Mouse (Mus musculus) liver, embryonic 14.5 days (tissue): ENCODE results near the gene Olfr1225. TPM values are rescaled to one million over a fixed set of nuclear protein-coding genes. Genes with fewer than 3 reads are reported as not detected.
"Not testable (repeated sequence)": the region's sequence is repeated elsewhere in the genome, so short reads cannot be mapped to it uniquely, and the experiment has no call there.

ENCODE experiments used
- ATAC-seq: fragments of 200-750 bp; cut with Nextera tagmentation; 2 replicates; pipeline ENCODE4 v1.8.0; 2017; ENCODE audit warnings: moderate number of reproducible peaks, mild to moderate bottlenecking, moderate library complexity; ENCODE audit not compliant: insufficient read depth
- DNase-seq, 3 experiments: peaks; one replicate each; pipeline ENCODE4 v3.0.0-alpha.2; 2012 to 2013; ENCODE audit warnings: low read depth in 3 of 3, low spot score in 3 of 3
- H3K27ac ChIP-seq: fragments of 300-500 bp; sonication (generic); 2 replicates; pipeline ENCODE4 v1.5.1; 2014; ENCODE audit warnings: moderate library complexity, mild to moderate bottlenecking, control low read depth, inconsistent platforms
- H3K27me3 ChIP-seq: fragments of 300-500 bp; sonication (generic); 2 replicates; pipeline ENCODE4 v1.6.1; 2014; ENCODE audit warnings: mild to moderate bottlenecking, low read length, moderate library complexity; ENCODE audit not compliant: control insufficient read depth, insufficient read depth
- H3K36me3 ChIP-seq: fragments of 300-500 bp; sonication (generic); replicated peaks from 2 replicates; pipeline ENCODE4 v1.6.1; 2014; ENCODE audit warnings: low read depth; ENCODE audit not compliant: control insufficient read depth, insufficient read depth
- H3K4me1 ChIP-seq, 2 experiments: fragments of 200-500 bp in 1 of 2; fragments of 300-500 bp in 1 of 2; sonication (generic) in 1 of 2; replicated peaks; 2 replicates each; pipeline ENCODE4 v1.6.1; 2012 to 2014; ENCODE audit warnings: antibody characterized with exemption in 1 of 2, inconsistent platforms in 1 of 2, low read length in 1 of 2; ENCODE audit not compliant: control insufficient read depth in 2 of 2, insufficient read depth in 2 of 2
- H3K4me2 ChIP-seq: fragments of 300-500 bp; sonication (generic); 2 replicates; pipeline ENCODE4 v1.6.1; 2014; ENCODE audit warnings: low read depth, mild to moderate bottlenecking, control low read depth, moderate library complexity
- H3K4me3 ChIP-seq, 2 experiments: fragments of 200-500 bp in 1 of 2; fragments of 300-500 bp in 1 of 2; sonication (generic) in 1 of 2; 2 replicates each; pipeline ENCODE4 v1.5.1; 2012 to 2014; ENCODE audit warnings: low read depth in 2 of 2, low read length in 2 of 2, mild to moderate bottlenecking in 2 of 2, control low read depth in 1 of 2, inconsistent platforms in 1 of 2, moderate library complexity in 1 of 2; ENCODE audit not compliant: insufficient read depth in 1 of 2
- H3K9ac ChIP-seq: fragments of 300-500 bp; sonication (generic); replicated peaks from 2 replicates; pipeline ENCODE4 v1.6.1; 2014; ENCODE audit warnings: mild to moderate bottlenecking, control low read depth, moderate library complexity
- H3K9me3 ChIP-seq: fragments of 300-500 bp; sonication (generic); 2 replicates; pipeline ENCODE4 v1.6.1; 2016; ENCODE audit warnings: low read length, mixed read lengths; ENCODE audit not compliant: control insufficient read depth
- CTCF ChIP-seq: IDR thresholded peaks from 2 replicates; pipeline ENCODE4 v1.5.1; 2016; ENCODE audit warnings: antibody characterized with exemption, low read depth, control low read depth
- EP300 ChIP-seq: IDR thresholded peaks from 2 replicates; pipeline ENCODE4 v1.6.1; 2016; ENCODE audit warnings: antibody characterized with exemption, low read depth
- WGBS: fragments of 180-500 bp; shearing (Covaris S2); extraction: QIAGEN DNeasy Blood & Tissue Kit; methylation state at CpG from one replicate; pipeline ENCODE4 v1.1.7; 2014; ENCODE audit not compliant: insufficient replicate concordance; 5-methylcytosine and 5-hydroxymethylcytosine counted together
- polyA plus RNA-seq, 2 experiments: library from polyadenylated mRNA; depleted of rRNA in 1 of 2; stranded (reverse) in 1 of 2; unstranded in 1 of 2; fragments of >200 nt; fragmentation: Nextera tagmentation in 1 of 2; extraction: Ambion mirVana in 1 of 2; gene quantifications; 2 replicates each; pipeline versions ENCODE4 v1.2.1 to v1.2.3; 2012 to 2014

Gene Olfr1225
- polyA plus RNA-seq (2012; rRNA removed) (not detected in 2 replicates), polyA plus RNA-seq (2014; fragmentation: Nextera tagmentation; extraction: Ambion mirVana) (not detected in 2 replicates)

- no peak within 1 kb of the TSS for H3K4me3 ChIP-seq
- no peak within 1 kb of the TSS for H3K27ac ChIP-seq
- TF ChIP-seq EP300 (no peak), CTCF (no peak)
- H3K4me1 ChIP-seq: no peaks in the 10 kb centered on the region
- WGBS: 71% methylated on average over 1 of the region's 1 CpGs
- DNase-seq (no peak), ATAC-seq (no peak)
- H3K27me3 ChIP-seq: no peaks in the 10 kb centered on the region
- no peaks in the 10 kb centered on the region for H3K9me3 ChIP-seq
- no peak within 1 kb of the TSS for H3K9ac ChIP-seq
- H3K36me3 ChIP-seq: no peaks in the 10 kb centered on the region
- no peak within 1 kb of the TSS for H3K4me2 ChIP-seq
Measured at GRCm38 (mm10) chr2:89174569-89174968, at the start of gene Olfr1225. Olfr1225 (minus strand) TSS chr2:89174669.

- ATAC-seq (no peak), DNase-seq (no peak)
- H3K36me3 ChIP-seq: no peaks in the 10 kb centered on the region
- TF ChIP-seq CTCF (no peak), EP300 (no peak)
- no peaks in the 10 kb centered on the region for H3K27me3 ChIP-seq
- no peak within 1 kb of the TSS for H3K4me2 ChIP-seq
- no peak within 1 kb of the TSS for H3K9ac ChIP-seq
- no peak within 1 kb of the TSS for H3K27ac ChIP-seq
- 35% methylated on average over 2 of the region's 2 CpGs for WGBS
- no peak within 1 kb of the TSS for H3K4me3 ChIP-seq
- no peaks in the 10 kb centered on the region for H3K9me3 ChIP-seq
- no peaks in the 10 kb centered on the region for H3K4me1 ChIP-seq
Measured at GRCm38 (mm10) chr2:89199948-89200347, 25.5 kb upstream of the Olfr1225 start, which contains the start of gene Olfr1226. Olfr1226 (minus strand) TSS chr2:89200048.

- ATAC-seq: no peak
- Histone ChIP-seq H3K4me3 (no peak overlapping the region), H3K4me2 (no peak overlapping the region), H3K27ac (no peak overlapping the region), H3K4me1 (no peaks in the 10 kb centered on the region), H3K9me3 (no peaks in the 10 kb centered on the region), H3K27me3 (no peaks in the 10 kb centered on the region), H3K36me3 (no peaks in the 10 kb centered on the region), H3K9ac (no peak overlapping the region)
- no peak for DNase-seq
- TF ChIP-seq CTCF (no peak), EP300 (no peak)
- WGBS: 12% methylated on average over 3 of the region's 3 CpGs
Measured at GRCm38 (mm10) chr2:89196325-89196982, 22.0 kb upstream of the Olfr1225 start.

GRCm38 (mm10) chr2:89164711-89165110 is 9.8 kb downstream of the Olfr1225 start:
- ATAC-seq, H3K4me3 ChIP-seq, H3K27me3 ChIP-seq, H3K27ac ChIP-seq, H3K4me1 ChIP-seq, DNase-seq, H3K4me2 ChIP-seq, H3K9me3 ChIP-seq, H3K9ac ChIP-seq, H3K36me3 ChIP-seq: not testable (repeated sequence)
- 56% methylated on average over 4 of the region's 4 CpGs for WGBS

GRCm38 (mm10) chr2:89163991-89164390 is 10.5 kb downstream of the Olfr1225 start, which contains the start of gene Olfr1224-ps1:
Olfr1224-ps1 (minus strand) TSS chr2:89164091.
- not testable (repeated sequence) for DNase-seq, H3K36me3 ChIP-seq, H3K4me3 ChIP-seq, H3K4me2 ChIP-seq, H3K4me1 ChIP-seq, ATAC-seq, H3K9me3 ChIP-seq, H3K27me3 ChIP-seq, H3K9ac ChIP-seq, H3K27ac ChIP-seq
- 80% methylated on average over 8 of the region's 8 CpGs for WGBS
